12 mouse cellular contexts compared by ENCODE assay signal in the genomic region with DNA sequence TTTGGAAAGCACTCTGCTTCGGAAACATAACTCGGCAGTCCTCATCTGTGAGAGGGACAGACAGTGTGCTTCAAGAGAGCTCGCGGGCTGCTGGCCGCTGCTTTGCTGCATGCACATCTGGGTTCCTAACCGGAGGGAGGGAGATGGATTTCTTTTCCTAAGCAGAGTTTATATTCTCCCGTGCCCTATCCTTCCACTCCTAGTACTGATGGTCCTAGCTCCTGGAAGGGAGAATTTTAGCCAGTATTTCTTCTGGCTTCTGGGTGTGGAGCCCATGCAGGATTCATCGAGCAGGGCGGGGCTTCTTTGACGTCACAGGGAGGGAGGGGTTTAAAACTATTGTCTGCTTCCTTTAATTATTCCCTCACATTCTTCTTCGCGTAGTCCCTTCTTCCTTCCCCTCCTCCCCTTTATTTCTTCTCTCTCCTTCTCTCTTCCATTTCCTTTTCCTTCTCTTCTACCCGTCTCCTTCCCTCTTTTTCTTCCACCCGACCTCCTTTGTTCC.
DNase-seq lines count a peak whose midpoint lies in the region; ATAC-seq and TF ChIP-seq lines count a peak whose summit lies in the region.
"Had no signal": no experiment of that assay in that cellular context is flagged by ENCODE, and none has a peak within 500 bp of the region (broad histone marks: within the 10 kb centered on the region; RNA-seq: fewer than 3 reads in every experiment).

No protein-coding gene starts in this region.

- 42% methylated on average over 14 of the region's 14 CpGs for WGBS in lung, embryonic 14.5 days
- 36% methylated on average over 14 of the region's 14 CpGs for WGBS in lung, adult 2 months
- 45% methylated on average over 14 of the region's 14 CpGs for WGBS in forebrain, embryonic 14.5 days
- WGBS in limb, embryonic 15.5 days, result 49% methylated on average over 14 of the region's 14 CpGs
- WGBS in stomach, postnatal 0 days, result 25% methylated on average over 14 of the region's 14 CpGs

- peak; percentile 27 for DNase-seq in lung, embryonic 14.5 days
- no peak for DNase-seq in lung, adult 2 months
- DNase-seq in forebrain, embryonic 14.5 days (ENCODE audit: low spot score), result peak; percentile 33
- no peak for DNase-seq in stomach, postnatal 0 days (ENCODE audit: low spot score)
- DNase-seq in ovary, adult 18-20 months (ENCODE audit: low spot score), result no peak
- no peak for DNase-seq in thymus, postnatal 10 days (ENCODE audit: low spot score in 2 of 2)
- DNase-seq: layer of hippocampus, adult 9-11 months; thymus, postnatal 4 days had no signal

- no peak for TF ChIP-seq EP300 in stomach, postnatal 0 days (optimal IDR thresholded peaks at IDR 0.05)

- 0 out of 2 replicates have a peak, but pooled peaks cover 5% of the 10 kb centered on the region for H3K4me1 ChIP-seq in lung, embryonic 14.5 days (ENCODE audit: insufficient read depth)
- H3K4me1 ChIP-seq in lung, adult 2 months (ENCODE audit: control insufficient read depth, insufficient read depth, low read length), result no peaks in the 10 kb centered on the region
- H3K4me1 ChIP-seq in forebrain, embryonic 14.5 days (ENCODE audit: control insufficient read depth, insufficient read depth, low read length), result no peaks in the 10 kb centered on the region
- peaks cover 6% of the 10 kb centered on the region for H3K4me1 ChIP-seq in limb, embryonic 15.5 days
- 0 out of 2 replicates have a peak, but pooled peaks cover 2% of the 10 kb centered on the region for H3K4me1 ChIP-seq in stomach, postnatal 0 days (replicated peaks; ENCODE audit: control insufficient read depth, insufficient read depth)

- H3K4me3 ChIP-seq in lung, embryonic 14.5 days (ENCODE audit: low read depth, low read length), result no peak overlapping the region
- no peak overlapping the region for H3K4me3 ChIP-seq in lung, adult 2 months (replicated peaks; ENCODE audit: extremely low read depth, low read depth, low read length)
- H3K4me3 ChIP-seq in forebrain, embryonic 14.5 days (ENCODE audit: low read depth, low read length), result 0 out of 2 replicates have a peak overlapping the region, but pooled peaks have one; percentile 7
- H3K4me3 ChIP-seq in limb, embryonic 15.5 days, result no peak overlapping the region
- H3K4me3 ChIP-seq in stomach, postnatal 0 days (ENCODE audit: low read depth, low read length), result peak overlapping the region; percentile 1; the same call in 1 of the 2 replicates
- H3K4me3 ChIP-seq: heart, adult 2 months had no signal

- H3K9ac ChIP-seq in lung, embryonic 14.5 days, result no peak overlapping the region
- no peak overlapping the region for H3K9ac ChIP-seq in forebrain, embryonic 14.5 days (ENCODE audit: low read length)
- no peak overlapping the region for H3K9ac ChIP-seq in limb, embryonic 15.5 days
- no peak overlapping the region for H3K9ac ChIP-seq in stomach, postnatal 0 days (ENCODE audit: low read length)

- peak overlapping the region; percentile 39; the same call in 1 of the 2 replicates for H3K4me2 ChIP-seq in lung, embryonic 14.5 days
- peak overlapping the region; percentile 25; the same call in 1 of the 2 replicates for H3K4me2 ChIP-seq in forebrain, embryonic 14.5 days (ENCODE audit: low read length)
- H3K4me2 ChIP-seq in limb, embryonic 15.5 days, result peak overlapping the region; percentile 3; the same call in 1 of the 2 replicates
- peak overlapping the region; percentile 30 for H3K4me2 ChIP-seq in stomach, postnatal 0 days (replicated peaks; ENCODE audit: low read depth)

- TF ChIP-seq CTCF in lung, embryonic 14.5 days (IDR thresholded peaks at IDR 0.05; ENCODE audit: low read depth), result no peak
- TF ChIP-seq CTCF in lung, adult 2 months (IDR thresholded peaks at IDR 0.05; ENCODE audit: insufficient read depth, low read length), result no peak
- TF ChIP-seq CTCF in stomach, postnatal 0 days (IDR thresholded peaks at IDR 0.05; ENCODE audit: low read depth), result no peak

- no peak for TF ChIP-seq POLR2A in lung, adult 2 months (IDR thresholded peaks at IDR 0.05; ENCODE audit: borderline replicate concordance, extremely low read depth, low read depth, low read length)

- H3K9me3 ChIP-seq in lung, embryonic 14.5 days (ENCODE audit: low read depth, low read length), result no peaks in the 10 kb centered on the region
- H3K9me3 ChIP-seq in forebrain, embryonic 14.5 days (replicated peaks; ENCODE audit: control insufficient read depth, low read length), result no peaks in the 10 kb centered on the region
- no peaks in the 10 kb centered on the region for H3K9me3 ChIP-seq in limb, embryonic 15.5 days
- H3K9me3 ChIP-seq in stomach, postnatal 0 days (ENCODE audit: control insufficient read depth, low read length), result no peaks in the 10 kb centered on the region

- ATAC-seq in lung, embryonic 14.5 days (ENCODE audit: insufficient read depth), result no peak
- no peak for ATAC-seq in forebrain, embryonic 14.5 days
- no peak for ATAC-seq in limb, embryonic 15.5 days (ENCODE audit: insufficient number of reproducible peaks, low FRiP score, low TSS enrichment, low read depth)
- no peak; the same call in 1 of the 2 replicates for ATAC-seq in stomach, postnatal 0 days (ENCODE audit: low FRiP score, low TSS enrichment)
- ATAC-seq: lung, postnatal 0 days had no signal

- no peaks in the 10 kb centered on the region for H3K36me3 ChIP-seq in lung, embryonic 14.5 days (ENCODE audit: insufficient read depth)
- H3K36me3 ChIP-seq in forebrain, embryonic 14.5 days (ENCODE audit: control insufficient read depth, insufficient read depth, low read length), result no peaks in the 10 kb centered on the region
- no peaks in the 10 kb centered on the region for H3K36me3 ChIP-seq in limb, embryonic 15.5 days
- no peaks in the 10 kb centered on the region for H3K36me3 ChIP-seq in stomach, postnatal 0 days (ENCODE audit: control insufficient read depth, insufficient read depth, low read length)
- H3K36me3 ChIP-seq: G1E had no signal

- no peak overlapping the region for H3K27ac ChIP-seq in lung, embryonic 14.5 days (ENCODE audit: low read depth)
- H3K27ac ChIP-seq in forebrain, embryonic 14.5 days (ENCODE audit: low read depth, low read length), result no peak overlapping the region
- H3K27ac ChIP-seq in limb, embryonic 15.5 days, result no peak overlapping the region
- no peak overlapping the region for H3K27ac ChIP-seq in stomach, postnatal 0 days (replicated peaks)
- H3K27ac ChIP-seq: heart, adult 2 months had no signal

- H3K27me3 ChIP-seq in lung, embryonic 14.5 days (ENCODE audit: insufficient read depth, low read length), result no peaks in the 10 kb centered on the region
- no peaks in the 10 kb centered on the region for H3K27me3 ChIP-seq in forebrain, embryonic 14.5 days (replicated peaks; ENCODE audit: control insufficient read depth, insufficient read depth, low read length)
- H3K27me3 ChIP-seq in limb, embryonic 15.5 days, result no peaks in the 10 kb centered on the region
- H3K27me3 ChIP-seq in stomach, postnatal 0 days (ENCODE audit: control insufficient read depth, insufficient read depth, low read length), result no peaks in the 10 kb centered on the region

Comparison
In these comparisons a context has a peak if more than half of its experiments do, and no peak if none do; other contexts are left out.
1. DNase-seq: peak in lung, embryonic 14.5 days (single experiment) and forebrain, embryonic 14.5 days (single experiment); none in lung, adult 2 months (single experiment), stomach, postnatal 0 days (single experiment), ovary, adult 18-20 months (single experiment) and thymus, postnatal 10 days (0 of 2).
2. H3K4me3 ChIP-seq: peak in forebrain, embryonic 14.5 days (single experiment) and stomach, postnatal 0 days (single experiment); none in lung, embryonic 14.5 days (single experiment), lung, adult 2 months (single experiment) and limb, embryonic 15.5 days (single experiment).
3. Peak in every context shown above with its lines, with median percentiles within 50 percentile points of each other: H3K4me2 ChIP-seq.